Mouse (Mus musculus) Patski (cell line): ENCODE measurements around the gene Crp. TPM values are rescaled to one million over a fixed set of nuclear protein-coding genes. Genes with fewer than 3 reads are reported as not detected.

Source experiments
- ATAC-seq: fragments of 100-300 bp; one replicate; pipeline ENCODE4 v1.8.0; 2021
- CTCF ChIA-PET: fragments of 350-600 bp; sonication (Branson Sonifier 250); formaldehyde crosslinking; loops from one replicate; lab custom pipeline; 2022; ENCODE audit warnings: inconsistent platforms; lab: Charles Lee
- POLR2A ChIA-PET: fragments of 350-600 bp; sonication (Branson Sonifier 250); formaldehyde crosslinking; loops from one replicate; lab custom pipeline; 2022; ENCODE audit warnings: antibody characterized with exemption, inconsistent platforms; lab: Charles Lee
- DNase-seq: peaks from one replicate; pipeline ENCODE4 v3.0.0-alpha.2; 2011; ENCODE audit warnings: low read depth, low spot score
- H3K27me3 ChIP-seq: fragments of 371-371 bp; one replicate; pipeline ENCODE4 v1.5.1; 2021
- CTCF ChIP-seq: fragments of 100-300 bp; IDR thresholded peaks from one replicate; pipeline ENCODE4 v1.5.1; 2021
- in situ Hi-C: fragments of 300-500 bp; cut with MboI; formaldehyde crosslinking; loops from 3 replicates; pipeline ENCODE4 v1.11.1; 2018; ENCODE audit warnings: low pct_unique_long_range_greater_than_20kb, mixed read lengths
- polyA plus RNA-seq: library from polyadenylated mRNA; unstranded; gene quantifications from one replicate; pipeline ENCODE4 v1.2.3, GENCODE M21; 2021

The Crp gene
- polyA plus RNA-seq, 1 experiment from 2014 or later: 0.04 TPM

- no peak for TF ChIP-seq CTCF
- in situ Hi-C loops: no loop called here
- no peaks in the 10 kb centered on the region for H3K27me3 ChIP-seq
- CTCF ChIA-PET: no interaction called here
- ATAC-seq (no peak), DNase-seq (no peak)
- POLR2A ChIA-PET: no interaction called here
Measured at GRCm38 (mm10) chr1:172670716-172671115, 27.1 kb upstream of the Crp start.

- H3K27me3 ChIP-seq: no peaks in the 10 kb centered on the region
- CTCF ChIA-PET: no interaction called here
- no peak for TF ChIP-seq CTCF
- no peak for DNase-seq
- ATAC-seq: no peak
- in situ Hi-C loops: no loop called here
- POLR2A ChIA-PET: no interaction called here
Measured at GRCm38 (mm10) chr1:172680742-172681141, 17.1 kb upstream of the Crp start.

- POLR2A ChIA-PET: no interaction called here
- no peaks in the 10 kb centered on the region for H3K27me3 ChIP-seq
- TF ChIP-seq CTCF: no peak
- CTCF ChIA-PET: no interaction called here
- in situ Hi-C loops: no loop called here
- no peak for ATAC-seq
- no peak for DNase-seq
Measured at GRCm38 (mm10) chr1:172683551-172683950, 14.3 kb upstream of the Crp start.

GRCm38 (mm10) chr1:172683957-172684356, 13.9 kb upstream of the Crp start:
- DNase-seq (no peak), ATAC-seq (no peak)
- in situ Hi-C loops: no loop called here
- no peak for TF ChIP-seq CTCF
- CTCF ChIA-PET: no interaction called here
- POLR2A ChIA-PET: no interaction called here
- no peaks in the 10 kb centered on the region for H3K27me3 ChIP-seq

- DNase-seq: no peak
- ChIA-PET POLR2A (no interaction called here), CTCF (no interaction called here)
- in situ Hi-C loops: no loop called here
- TF ChIP-seq CTCF: no peak
- no peaks in the 10 kb centered on the region for H3K27me3 ChIP-seq
- no peak for ATAC-seq
Measured at GRCm38 (mm10) chr1:172685178-172685577, 12.7 kb upstream of the Crp start.

- H3K27me3 ChIP-seq: no peaks in the 10 kb centered on the region
- CTCF ChIA-PET: no interaction called here
- in situ Hi-C loops: no loop called here
- DNase-seq (no peak), ATAC-seq (no peak)
- POLR2A ChIA-PET: no interaction called here
- TF ChIP-seq CTCF: no peak
Measured at GRCm38 (mm10) chr1:172697422-172697821, 433 bp upstream of the Crp start.

GRCm38 (mm10) chr1:172700814-172701213, 3.0 kb downstream of the Crp start:
- in situ Hi-C loops: no loop called here
- DNase-seq (no peak), ATAC-seq (no peak)
- ChIA-PET CTCF (no interaction called here), POLR2A (no interaction called here)
- no peaks in the 10 kb centered on the region for H3K27me3 ChIP-seq
- no peak for TF ChIP-seq CTCF

- no peaks in the 10 kb centered on the region for H3K27me3 ChIP-seq
- in situ Hi-C loops: no loop called here
- no peak for ATAC-seq
- CTCF ChIA-PET: no interaction called here
- POLR2A ChIA-PET: no interaction called here
- no peak for TF ChIP-seq CTCF
- DNase-seq: no peak
Measured at GRCm38 (mm10) chr1:172701381-172701780, 3.5 kb downstream of the Crp start.

- in situ Hi-C loops: no loop called here
- no peak for TF ChIP-seq CTCF
- ChIA-PET CTCF (no interaction called here), POLR2A (no interaction called here)
- no peak for ATAC-seq
- H3K27me3 ChIP-seq: no peaks in the 10 kb centered on the region
- no peak for DNase-seq
Measured at GRCm38 (mm10) chr1:172701901-172702300, 4.0 kb downstream of the Crp start.

- POLR2A ChIA-PET: no interaction called here
- H3K27me3 ChIP-seq: no peaks in the 10 kb centered on the region
- no peak for ATAC-seq
- TF ChIP-seq CTCF: no peak
- DNase-seq: no peak
- CTCF ChIA-PET: no interaction called here
- in situ Hi-C loops: no loop called here
Measured at GRCm38 (mm10) chr1:172704769-172705168, 6.9 kb downstream of the Crp start.

GRCm38 (mm10) chr1:172706243-172706642, 8.4 kb downstream of the Crp start:
- ChIA-PET CTCF (no interaction called here), POLR2A (no interaction called here)
- in situ Hi-C loops: no loop called here
- ATAC-seq (no peak), DNase-seq (no peak)
- no peaks in the 10 kb centered on the region for H3K27me3 ChIP-seq
- no peak for TF ChIP-seq CTCF

GRCm38 (mm10) chr1:172709788-172710350, 12.0 kb downstream of the Crp start:
- CTCF ChIA-PET: no interaction called here

More at GRCm38 (mm10) chr1:172709788-172710350, 12.0 kb downstream of the Crp start:
- POLR2A ChIA-PET: no interaction called here
- H3K27me3 ChIP-seq: no peaks in the 10 kb centered on the region
- in situ Hi-C loops: no loop called here
- DNase-seq: no peak
- no peak for ATAC-seq
- no peak for TF ChIP-seq CTCF
